Mouse (Mus musculus) kidney, adult 9 months (tissue): ENCODE data around the gene Spag8.

Experiments used
- DNase-seq: peaks from one replicate; pipeline ENCODE4 v3.0.0; 2022

Gene Spag8

DNA sequence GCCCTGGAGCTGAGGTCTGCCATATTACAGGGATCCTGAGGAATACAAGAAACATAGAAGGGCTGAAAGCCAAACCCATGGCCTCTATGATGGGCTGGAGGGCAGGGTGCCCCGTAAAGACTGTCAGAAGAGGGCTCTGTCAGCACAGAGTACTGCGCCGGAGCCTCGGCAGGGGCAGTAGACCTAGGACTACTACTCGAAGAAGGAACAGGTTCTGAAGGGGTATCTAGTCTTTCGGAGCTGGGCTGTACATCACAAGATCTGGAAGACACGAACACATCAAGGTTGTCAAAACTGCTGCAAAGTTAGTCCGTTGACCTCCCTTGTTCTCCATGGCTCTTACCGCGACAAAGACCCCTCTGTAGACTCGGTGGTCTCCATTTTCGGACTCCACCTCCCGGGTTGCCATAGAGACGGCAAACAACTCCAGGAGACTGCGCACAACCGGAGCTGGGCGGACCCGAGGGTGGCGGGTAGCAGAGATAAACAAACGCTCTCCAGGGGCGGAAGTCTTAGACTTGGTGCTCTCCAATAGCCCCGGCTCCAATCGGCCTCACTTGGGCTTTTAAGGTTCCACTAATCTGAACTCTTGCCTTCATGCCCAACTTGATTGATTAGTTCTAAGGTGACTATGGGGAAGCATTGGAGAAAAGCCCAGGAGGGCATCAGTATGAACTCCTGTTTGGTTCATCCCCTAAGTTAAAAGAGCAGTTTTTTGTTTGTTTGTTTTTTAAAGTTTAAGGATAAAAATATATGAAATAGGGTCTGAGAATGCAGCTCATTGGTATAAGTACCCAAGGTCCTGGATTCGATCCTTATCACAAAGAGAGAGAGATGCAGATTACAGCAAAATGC is at the start of gene Spag8:
Spag8 (minus strand) TSS at position 434 of the 855 bp plus-strand sequence.
- DNase-seq = no peak

DNA sequence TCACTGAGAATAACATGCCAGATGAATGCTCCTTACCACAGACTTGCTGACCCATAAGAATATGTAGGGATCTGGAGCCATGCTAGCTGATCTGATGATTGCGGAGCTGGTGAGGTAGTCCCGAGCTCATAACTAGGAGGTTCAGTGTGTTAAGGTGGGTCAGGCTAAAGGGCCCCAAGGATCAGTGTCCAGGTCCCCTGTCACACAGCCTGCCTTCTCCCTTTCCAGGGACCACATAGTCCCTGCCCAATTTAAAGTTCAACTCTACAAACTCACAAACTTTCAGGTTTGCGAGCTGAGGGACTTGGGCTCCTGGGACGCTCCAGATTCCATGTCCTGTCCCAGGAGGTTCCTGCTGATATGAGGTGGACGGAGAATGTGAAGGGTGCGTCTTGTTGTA is 47.3 kb upstream of the Spag8 start, which contains the start of gene Olfr70:
Olfr70 (minus strand) TSS at position 101 of the 400 bp plus-strand sequence.
- no peak for DNase-seq

DNA sequence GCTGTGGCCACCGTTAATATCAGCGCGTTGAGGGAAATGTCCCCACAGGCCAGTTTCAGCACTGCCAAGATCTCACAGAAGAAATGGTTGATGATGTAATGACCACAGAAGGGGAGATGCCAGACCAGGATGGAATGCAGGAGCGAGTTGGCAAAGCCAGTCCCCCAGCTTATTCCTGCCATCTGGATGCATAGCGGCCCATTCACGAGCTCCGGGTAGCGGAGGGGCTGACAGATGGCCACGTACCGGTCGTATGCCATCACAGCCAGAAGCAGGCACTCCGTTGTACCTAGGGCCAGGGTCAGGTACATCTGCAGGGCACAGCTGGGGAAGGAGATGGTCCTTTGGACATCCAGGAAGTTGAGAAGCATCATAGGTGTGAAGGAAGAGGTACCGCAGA is 43.2 kb upstream of the Spag8 start:
- no peak for DNase-seq

DNA sequence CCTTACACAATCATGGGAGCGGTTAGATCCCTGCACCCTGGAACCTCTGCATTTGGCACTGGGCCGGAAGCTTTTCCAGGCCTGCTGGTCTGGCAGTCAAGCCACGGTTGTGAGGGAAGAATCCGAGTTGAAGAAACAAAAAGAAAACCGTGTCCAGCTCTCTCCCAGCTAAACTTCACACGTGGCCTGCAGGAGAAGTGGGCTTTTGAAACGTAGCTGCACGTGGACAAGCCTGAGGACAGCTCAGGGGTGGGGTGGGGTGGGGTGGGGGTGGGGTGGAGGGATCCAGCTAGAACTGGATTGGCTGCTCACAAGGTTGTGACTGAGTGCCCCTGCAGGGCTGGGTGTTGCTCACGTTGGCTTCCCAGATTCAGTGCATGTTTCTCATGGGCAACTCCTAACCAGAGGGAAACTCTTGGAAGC is 41.9 kb upstream of the Spag8 start:
- DNase-seq = peak; percentile 66

DNA sequence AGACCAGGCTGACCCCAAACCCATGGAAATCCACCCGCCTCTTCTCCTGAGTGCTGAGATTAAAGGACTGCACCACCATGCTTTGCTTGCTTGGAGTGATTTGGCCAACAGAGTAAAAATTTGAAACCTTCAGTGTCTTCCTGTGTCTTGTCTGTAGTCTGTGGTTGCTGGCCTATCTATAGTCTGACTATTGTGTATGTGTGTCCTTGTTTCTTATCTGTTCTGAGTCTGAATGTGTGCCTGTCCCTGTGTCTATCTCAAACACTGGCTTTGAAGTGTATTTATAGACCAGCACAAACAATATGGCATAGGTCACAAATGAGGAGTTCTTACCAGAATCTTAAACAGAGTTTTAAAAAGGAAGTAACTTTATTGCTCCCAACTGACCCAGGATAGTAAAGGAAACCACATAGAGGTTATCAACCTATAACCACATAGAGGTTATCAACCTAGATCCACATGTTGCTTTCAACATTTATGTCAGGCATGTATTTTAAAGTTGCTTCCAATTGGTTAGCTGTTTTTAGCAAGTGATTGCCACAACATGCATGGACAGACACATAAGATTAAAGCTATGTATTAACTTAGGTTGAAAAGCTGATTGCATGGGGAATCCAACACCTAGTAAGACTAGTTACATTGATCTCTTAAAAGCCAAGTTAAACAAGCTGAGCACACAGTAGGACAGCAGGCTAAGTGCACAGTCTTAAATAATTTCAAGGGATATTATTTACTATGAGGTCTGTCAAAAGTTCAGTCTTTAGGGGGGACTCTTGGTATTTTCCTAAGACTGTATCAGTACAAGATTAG is 41.2 kb upstream of the Spag8 start:
- DNase-seq = no peak

DNA sequence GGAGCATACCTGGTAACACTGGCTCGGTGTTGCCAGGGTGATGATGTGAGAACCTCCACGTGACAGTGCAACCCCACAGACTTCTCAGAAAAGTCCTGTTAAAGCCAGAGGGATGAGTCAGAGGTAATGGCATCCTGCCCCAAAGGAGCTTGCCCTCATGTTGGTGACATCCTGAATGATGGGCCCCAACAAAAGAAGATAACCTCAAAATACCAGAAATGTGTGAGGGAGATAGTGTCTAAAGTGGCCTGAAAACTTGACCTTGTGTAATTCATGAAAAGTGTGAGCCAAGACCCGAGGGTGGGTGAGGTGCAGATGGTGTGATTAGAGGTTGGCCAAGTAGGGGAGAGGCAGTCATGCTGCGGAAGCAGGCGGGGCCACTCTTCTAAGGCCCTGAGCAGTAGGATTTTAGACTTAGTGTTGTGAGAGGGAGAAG is 40.4 kb upstream of the Spag8 start:
- DNase-seq = no peak

DNA sequence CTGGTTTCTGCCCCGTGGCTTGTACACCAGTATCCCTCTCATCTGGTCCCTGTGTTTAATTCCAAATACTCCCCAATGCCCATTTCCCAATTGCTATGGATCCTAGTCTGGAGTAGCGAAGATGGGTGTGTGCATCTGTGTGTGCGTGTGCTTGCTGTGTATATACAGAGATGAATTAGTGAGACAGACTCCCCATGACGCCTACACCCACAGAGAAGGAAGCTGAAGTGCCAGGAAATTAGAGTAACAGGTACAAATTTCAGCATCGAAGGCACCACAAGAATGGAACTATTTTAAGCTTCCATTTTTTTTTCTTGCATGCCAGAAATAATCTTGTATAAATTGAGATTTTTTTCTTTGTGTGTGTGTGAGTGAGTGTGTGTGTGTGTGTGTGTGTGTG is 37.6 kb upstream of the Spag8 start:
- no peak for DNase-seq

DNA sequence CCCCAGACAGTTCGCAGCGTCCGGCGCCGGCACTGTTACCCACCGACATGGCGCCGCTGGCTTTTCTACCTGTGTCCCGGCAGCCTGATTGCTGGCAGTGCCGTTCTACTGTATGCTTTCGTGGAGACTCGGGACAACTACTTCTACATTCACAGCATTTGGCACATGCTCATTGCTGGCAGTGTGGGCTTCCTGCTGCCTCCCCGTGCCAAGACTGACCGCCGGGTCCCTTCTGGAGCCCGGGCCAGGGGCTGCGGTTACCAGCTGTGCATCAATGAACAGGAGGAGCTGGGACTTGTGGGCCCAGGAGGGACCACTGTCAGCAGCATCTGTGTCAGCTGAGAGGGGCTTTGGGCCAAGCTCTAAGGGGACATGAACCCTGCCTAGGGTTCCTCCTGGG is 36.6 kb upstream of the Spag8 start:
- DNase-seq = no peak

DNA sequence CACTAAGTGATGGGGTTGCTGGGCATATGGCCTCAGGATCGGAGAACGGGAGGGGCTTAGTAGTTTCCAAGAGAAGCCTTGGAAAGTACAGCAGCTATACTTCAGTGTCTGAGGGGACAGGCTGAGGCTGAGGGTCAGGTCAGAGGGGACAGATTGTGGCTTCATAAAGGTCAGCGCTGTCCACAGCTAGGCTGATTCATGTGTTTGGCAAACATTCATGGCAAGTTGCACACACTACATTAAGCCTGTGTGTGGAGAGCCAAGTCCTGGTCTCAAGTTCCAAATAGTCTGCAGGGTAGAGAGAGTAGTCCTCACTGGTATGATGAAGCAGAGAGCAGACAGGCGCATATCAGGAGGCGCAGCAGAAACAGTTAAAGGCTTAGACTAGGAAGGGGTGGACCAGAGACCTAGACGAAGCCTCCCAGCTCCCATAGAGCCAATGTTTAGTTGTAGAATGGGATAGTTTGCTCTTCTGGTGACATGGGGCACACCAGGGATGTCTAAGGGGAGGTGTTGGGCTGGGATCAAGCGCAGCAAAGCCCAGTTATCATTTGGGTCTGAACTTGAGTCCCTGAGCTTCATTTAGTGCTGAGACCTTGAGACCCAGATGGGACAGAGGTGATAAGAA is 26.1 kb upstream of the Spag8 start:
- DNase-seq = peak; percentile 44

DNA sequence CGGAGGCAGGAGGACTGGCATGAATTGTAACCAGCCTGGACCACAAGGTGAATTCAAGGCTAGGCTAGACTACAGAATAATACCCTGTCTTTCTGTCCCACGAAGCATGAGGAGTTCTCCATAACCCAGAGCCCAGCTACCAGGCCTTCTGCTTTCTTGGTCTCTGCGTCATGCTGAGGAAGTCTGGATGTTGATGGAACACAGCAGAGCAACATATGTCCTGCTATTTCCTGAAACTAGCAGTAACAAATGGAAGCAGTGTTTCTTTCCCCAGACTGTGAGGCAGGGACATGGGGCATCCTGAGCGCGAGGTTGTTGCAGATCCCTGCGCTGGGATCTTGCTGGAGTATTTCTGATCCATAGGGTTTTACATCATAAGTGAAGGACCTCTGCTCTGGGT is 25.1 kb upstream of the Spag8 start:
- DNase-seq = no peak

DNA sequence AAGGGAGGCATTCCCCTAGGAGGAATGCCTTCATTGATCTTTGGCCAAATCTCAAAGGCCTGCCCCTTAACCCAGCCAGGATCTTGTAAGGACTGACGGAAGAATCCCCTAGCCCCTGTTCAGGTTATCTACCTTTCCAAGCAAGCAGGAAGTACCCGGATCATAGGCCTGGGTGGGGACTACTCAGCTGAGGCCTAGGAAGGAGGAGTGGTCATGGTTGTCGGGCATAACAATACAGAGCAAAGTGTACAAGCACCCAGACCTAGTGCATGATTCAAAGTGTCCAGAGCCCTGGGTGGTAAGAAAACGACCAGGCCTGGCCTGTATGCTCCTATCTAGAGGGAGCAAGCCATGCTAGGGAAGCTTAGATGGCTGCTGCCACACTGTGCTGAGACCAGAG is 22.2 kb upstream of the Spag8 start:
- DNase-seq = no peak

DNA sequence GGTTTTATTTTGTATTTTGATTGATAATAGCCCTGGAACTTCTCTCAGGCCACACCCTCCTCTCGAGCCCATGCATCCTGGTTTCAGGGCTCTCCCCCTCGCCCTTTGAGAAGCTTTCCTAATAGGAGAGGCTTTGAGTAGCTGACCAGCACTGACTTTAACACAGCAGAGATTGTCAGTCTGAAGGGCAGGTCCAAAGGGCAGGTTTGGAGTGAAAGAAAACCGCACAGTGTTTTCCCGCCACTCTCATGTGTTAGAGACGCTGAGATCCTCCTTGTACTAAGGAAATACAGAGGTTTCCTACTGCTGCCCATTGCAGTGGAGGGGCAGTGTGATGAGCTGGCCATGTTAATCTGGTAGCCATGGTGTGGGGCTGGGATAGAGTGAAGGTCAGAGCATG is 21.6 kb upstream of the Spag8 start:
- DNase-seq = peak; percentile 57

DNA sequence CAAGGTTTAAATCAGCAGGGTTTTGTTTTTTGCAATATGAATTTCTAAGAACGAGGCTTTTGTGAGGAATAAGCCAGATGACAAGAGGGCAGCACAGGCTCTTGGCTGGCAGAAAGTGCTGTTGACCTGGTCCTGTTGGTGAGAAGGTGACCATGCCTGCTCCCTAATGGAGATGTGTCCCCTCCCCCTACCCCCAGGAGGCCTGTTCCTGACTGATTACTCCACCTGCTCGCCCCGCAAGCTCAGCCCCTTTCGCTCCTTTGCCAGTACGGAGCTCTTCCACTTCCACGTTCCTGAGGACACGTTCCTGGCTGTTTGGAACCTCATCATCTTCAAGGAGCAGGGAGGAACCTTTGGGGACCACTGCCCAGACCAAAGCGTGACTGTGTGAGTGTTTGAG is 20.3 kb upstream of the Spag8 start:
- DNase-seq = no peak

DNA sequence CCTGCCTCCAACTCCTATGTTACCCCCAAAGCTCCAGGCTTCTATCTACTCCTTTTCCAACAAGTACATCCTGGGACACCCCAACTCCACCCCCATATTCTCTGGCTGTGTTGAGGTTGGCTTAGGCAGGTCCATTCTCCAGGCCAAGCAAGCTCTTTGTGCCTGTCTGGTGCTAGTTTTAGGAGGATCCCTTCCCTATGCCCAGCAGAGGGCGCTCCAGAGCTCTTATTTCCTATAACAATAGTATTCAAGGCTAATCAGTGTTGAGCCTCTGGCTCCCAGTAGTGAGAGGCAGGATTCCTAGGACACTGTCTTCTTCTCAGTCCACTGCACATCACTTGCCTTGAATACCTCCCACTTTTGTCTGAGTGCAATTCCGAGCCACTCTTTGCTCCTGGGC is 18.7 kb upstream of the Spag8 start:
- DNase-seq = peak; percentile 95

DNA sequence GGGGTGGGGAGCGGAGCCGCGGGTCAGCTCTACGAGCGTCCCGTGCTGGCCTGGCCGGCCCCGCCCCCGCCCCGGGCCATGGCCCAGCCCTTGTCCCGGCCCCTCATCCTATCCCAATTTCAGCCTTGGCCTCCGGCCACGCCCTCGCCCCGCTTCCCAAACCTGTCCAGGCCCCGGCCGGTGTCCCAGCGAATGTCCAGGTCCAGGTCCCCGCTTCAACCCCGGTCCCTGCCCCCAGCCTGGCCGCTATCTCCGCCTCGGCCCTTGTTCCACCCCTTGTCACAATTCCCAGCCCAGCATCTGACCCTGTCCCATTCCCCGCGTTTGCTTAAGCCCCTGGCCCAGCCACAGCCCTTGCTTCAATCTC is 16.0 kb upstream of the Spag8 start:
- peak; percentile 65 for DNase-seq

DNA sequence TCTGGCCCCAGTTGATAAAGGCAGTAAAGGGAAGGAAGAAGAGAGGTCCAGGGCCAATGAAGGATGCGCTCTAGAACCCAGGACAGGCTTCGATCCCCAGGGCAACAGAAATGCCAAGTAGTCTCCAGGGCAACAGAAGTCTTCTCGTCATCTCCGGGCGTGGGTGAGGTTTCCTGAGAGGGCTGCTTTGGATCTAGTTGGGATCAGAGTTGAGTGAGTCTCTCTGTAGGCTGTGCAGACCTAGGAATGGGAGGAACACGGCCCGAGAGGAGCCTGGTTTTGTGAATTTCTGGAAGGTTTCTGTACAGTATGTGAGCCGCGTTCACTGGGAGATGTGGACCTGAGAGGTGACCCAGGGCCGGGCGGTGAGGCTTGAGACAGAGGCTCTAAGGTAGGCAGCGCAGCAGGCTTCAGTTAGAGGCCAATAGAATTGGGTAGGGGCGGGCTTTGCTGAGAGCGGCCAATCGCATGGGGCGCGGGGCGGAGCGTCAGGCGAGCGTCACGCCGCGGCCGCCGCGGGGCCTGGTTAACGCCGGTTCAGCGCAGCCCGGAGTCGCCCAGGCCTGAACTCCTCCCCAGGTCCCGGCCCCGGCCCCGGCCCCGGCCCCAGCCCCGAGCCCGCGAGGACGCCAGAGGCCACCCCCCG is 15.5 kb upstream of the Spag8 start, which contains the start of the genes Tmem8b and Fam221b:
Tmem8b (plus strand) TSS at position 190 of the 646 bp plus-strand sequence.
Fam221b (minus strand) TSS at position 364 of the 646 bp plus-strand sequence.
- DNase-seq = peak; percentile 92

DNA sequence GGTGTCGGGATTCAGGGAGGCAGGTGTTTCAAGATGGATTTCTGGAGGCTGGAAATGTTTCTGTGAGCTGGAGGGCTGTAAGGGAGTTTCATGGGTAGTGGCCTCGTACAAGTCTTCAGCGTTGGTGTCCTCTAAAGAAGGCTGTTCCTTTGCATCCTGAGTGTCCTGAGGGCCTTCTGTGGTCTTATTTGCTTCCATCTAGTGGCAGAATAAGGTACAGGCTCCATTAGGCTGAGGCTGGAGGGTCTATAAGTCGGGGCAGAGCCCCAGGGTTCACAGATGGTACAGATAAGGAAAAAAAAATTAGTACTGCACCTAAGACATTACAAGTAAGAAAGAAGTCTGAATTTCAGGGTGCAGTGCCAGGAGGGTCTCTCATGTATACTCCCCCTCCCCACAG is 13.0 kb upstream of the Spag8 start:
- DNase-seq = peak; percentile 52

DNA sequence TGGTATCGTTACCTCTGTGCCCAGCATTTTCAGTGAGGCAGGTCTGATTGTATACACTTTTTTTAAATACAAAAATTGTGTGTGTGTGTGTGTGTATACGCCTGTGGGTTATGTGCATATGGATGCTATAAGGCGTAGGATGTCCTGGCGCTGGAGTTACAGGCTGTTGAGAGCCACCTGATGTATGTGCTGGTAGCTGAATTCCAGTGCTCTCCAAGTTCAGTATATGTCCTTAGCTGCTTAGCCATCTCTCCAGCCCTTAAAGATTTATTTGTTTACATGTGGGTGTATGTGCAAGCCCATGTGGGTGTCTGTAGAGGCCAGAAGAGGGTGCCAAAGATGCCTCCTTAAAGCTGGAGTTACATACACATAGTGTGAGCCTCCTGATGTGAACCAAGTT is 3.8 kb upstream of the Spag8 start:
- DNase-seq = no peak

DNA sequence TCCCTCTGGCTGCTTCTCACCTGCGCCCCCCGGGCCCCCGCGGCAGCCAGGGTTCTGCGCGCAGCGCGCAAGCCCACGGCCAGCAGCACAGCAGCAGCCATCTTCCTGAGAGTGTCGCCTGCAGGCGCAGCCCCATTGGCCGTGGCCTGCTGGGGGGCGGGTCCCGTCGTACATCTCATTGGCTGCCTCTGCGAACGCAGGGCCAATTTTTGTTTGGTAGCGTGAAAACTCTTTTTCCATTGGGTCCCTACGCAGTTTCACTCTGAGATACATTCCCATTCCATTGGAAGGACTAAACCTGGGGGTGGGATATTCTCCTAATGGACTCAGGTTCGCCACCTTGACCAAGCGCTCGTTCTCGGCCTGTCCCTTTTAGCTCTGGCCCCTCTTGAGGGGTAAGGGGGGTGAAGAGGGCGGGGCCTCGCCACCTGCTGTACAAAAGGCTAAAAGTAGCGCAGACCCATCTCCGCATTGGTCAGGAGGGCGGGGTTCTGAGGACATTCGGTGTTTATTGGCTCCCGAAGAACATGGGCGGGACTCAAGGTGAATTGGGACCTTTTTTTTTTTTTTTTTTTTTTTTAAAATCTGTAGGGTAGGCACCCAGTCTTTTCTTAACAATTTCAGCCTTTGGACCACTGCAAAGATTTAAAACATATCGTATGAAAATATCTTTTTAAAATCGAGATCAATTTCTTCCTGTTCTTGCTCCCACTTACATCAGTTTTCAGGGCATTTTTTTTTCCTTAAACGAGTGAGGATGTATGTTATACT is 3.1 kb upstream of the Spag8 start, which contains the start of gene Hint2:
Hint2 (minus strand) TSS at position 128 of the 771 bp plus-strand sequence.
- peak; percentile 99 for DNase-seq

DNA sequence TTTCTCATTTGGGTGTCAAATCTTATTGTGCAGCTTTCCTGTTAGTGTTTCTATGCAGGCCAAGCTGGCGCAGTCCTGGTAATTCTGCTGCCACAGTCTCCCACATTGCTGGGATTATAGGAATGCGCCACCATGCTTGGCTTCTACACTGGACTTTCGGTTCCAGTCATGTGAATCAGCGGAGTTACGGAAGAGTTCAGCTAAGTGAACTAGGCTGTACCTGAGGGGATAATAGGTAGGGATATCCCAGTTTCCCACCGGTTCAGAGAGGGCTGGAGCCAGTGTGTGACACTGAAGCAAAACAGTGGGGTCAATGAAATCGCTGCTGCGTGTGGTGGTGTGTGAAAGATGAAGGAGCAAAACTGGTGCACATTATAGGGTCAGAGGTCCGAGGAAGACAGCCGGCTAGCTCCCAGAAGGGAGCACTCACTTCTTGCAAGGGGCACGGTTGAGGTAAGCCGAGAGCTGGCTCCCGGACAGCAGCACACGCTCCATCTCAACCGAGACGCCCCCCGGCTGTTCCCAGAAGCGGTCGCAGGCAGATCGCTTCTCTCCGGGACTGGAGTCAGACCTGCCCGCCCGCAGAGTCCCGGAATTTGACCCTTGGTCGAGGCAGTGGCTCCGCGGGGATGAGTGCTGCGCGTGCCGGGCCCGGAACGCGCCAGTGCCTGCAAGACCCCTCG is 2.4 kb upstream of the Spag8 start:
- peak; percentile 75 for DNase-seq

DNA sequence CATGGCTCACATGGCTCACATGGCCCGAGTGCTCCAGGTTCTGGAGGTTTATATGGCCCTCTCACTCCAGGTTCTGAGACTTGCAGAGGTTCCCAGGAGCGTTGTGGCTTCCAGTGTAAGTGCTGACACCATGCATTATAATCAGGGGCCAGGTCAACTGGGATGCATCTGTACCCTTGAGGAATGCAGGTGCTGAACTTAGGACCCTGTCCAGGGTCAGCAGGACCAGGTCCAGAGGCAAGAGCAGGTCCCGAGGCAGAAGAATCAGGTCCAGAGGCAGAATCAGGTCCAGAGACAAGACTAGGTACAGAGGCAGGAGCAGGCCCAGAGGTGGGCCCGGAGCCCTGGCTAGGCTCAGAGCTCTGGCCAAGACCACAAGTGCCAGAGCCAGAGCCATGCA is 668 bp downstream of the Spag8 start:
- peak; percentile 84 for DNase-seq
